Mouse (Mus musculus): ENCODE data around the gene Xxylt1.

DNA sequence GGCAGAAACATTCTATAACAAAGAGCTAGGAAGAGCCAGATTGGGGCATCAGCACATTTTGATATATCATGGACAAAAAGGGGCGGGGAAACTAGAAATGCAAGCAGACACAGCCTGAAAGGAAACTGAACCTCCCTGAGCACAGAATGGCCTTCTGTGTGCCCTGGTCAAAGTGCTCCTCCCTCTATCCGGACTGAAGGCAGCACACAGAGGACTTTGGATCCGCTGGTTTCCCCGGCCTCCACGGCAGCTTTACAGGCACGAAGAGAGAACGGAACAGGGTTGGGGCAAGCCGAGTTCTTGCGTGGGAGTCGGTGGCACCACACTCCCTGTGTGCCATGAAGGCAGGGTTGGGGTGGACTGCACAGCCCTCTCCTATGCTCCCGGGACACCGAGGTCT, 121.5 kb downstream of the Xxylt1 start:
- TF ChIP-seq CTCF (IDR thresholded peaks at IDR 0.05; ENCODE audit: low read depth, low read length) (no peak), GATA1 (IDR thresholded peaks at IDR 0.05; ENCODE audit: borderline replicate concordance, low read length) (no peak), TAL1 (conservative IDR thresholded peaks at IDR 0.05; ENCODE audit: low read depth, low read length) (no peak), POLR2AphosphoS5 (IDR thresholded peaks at IDR 0.05; ENCODE audit: insufficient replicate concordance, low read depth, low read length) (no peak)

Data from G1E (cell line).